Mouse (Mus musculus) MEL (cell line): Measurements from ENCODE around the gene Tmem132c.

Experiments used
- GABPA ChIP-seq: IDR thresholded peaks from 2 replicates; pipeline ENCODE4 v1.6.1; 2012; ENCODE audit warnings: low read depth, mild to moderate bottlenecking, inconsistent platforms, low read length, improper control_type of control experiment, moderate library complexity
- MAX ChIP-seq: IDR thresholded peaks from 2 replicates; pipeline ENCODE4 v1.6.1; 2011; ENCODE audit warnings: low read length, improper control_type of control experiment
- MEF2A ChIP-seq: IDR thresholded peaks from 2 replicates; pipeline ENCODE4 v1.6.1; 2014; ENCODE audit warnings: low read depth, mild to moderate bottlenecking, inconsistent platforms, low read length, improper control_type of control experiment; ENCODE audit not compliant: poor library complexity, insufficient replicate concordance, severe bottlenecking; ENCODE audit errors: extremely low read depth
- MXI1 ChIP-seq: IDR thresholded peaks from 2 replicates; pipeline ENCODE4 v1.6.1; 2011; ENCODE audit warnings: mild to moderate bottlenecking, low read depth, low read length, improper control_type of control experiment
- POLR2A ChIP-seq, 2 experiments: IDR thresholded peaks; 2 replicates each; pipeline ENCODE4 v1.6.1; 2011 to 2012; ENCODE audit warnings: low read length in 2 of 2, mild to moderate bottlenecking in 2 of 2, control low read depth in 1 of 2, improper control_type of control experiment in 1 of 2, low read depth in 1 of 2, moderate library complexity in 1 of 2; ENCODE audit not compliant: control insufficient read depth in 1 of 2, insufficient read depth in 1 of 2, poor library complexity in 1 of 2
- POLR2AphosphoS5 ChIP-seq: IDR thresholded peaks from 2 replicates; pipeline ENCODE4 v1.6.1; 2012; ENCODE audit warnings: low read depth, borderline replicate concordance, mild to moderate bottlenecking, inconsistent platforms, low read length, moderate library complexity, mixed read lengths
- TCF12 ChIP-seq: IDR thresholded peaks from 2 replicates; pipeline ENCODE4 v1.6.1; 2014; ENCODE audit warnings: low read depth, mild to moderate bottlenecking, inconsistent platforms, low read length, improper control_type of control experiment, moderate library complexity
- UBTF ChIP-seq: IDR thresholded peaks from 2 replicates; pipeline ENCODE4 v1.6.1; 2012; ENCODE audit warnings: low read depth, mild to moderate bottlenecking, inconsistent platforms, low read length, improper control_type of control experiment, moderate library complexity, borderline replicate concordance; ENCODE audit not compliant: insufficient read depth
- USF2 ChIP-seq, 2 experiments: IDR thresholded peaks; 2 replicates each; pipeline ENCODE4 v1.6.1; 2011 to 2012; ENCODE audit warnings: improper control_type of control experiment in 2 of 2, low read length in 2 of 2, borderline replicate concordance in 1 of 2, inconsistent platforms in 1 of 2, low read depth in 1 of 2, mild to moderate bottlenecking in 1 of 2; ENCODE audit not compliant: insufficient read depth in 1 of 2
- ZC3H11A ChIP-seq: IDR thresholded peaks from 2 replicates; pipeline ENCODE4 v1.6.1; 2012; ENCODE audit warnings: low read depth, mild to moderate bottlenecking, inconsistent platforms, low read length, improper control_type of control experiment

DNA sequence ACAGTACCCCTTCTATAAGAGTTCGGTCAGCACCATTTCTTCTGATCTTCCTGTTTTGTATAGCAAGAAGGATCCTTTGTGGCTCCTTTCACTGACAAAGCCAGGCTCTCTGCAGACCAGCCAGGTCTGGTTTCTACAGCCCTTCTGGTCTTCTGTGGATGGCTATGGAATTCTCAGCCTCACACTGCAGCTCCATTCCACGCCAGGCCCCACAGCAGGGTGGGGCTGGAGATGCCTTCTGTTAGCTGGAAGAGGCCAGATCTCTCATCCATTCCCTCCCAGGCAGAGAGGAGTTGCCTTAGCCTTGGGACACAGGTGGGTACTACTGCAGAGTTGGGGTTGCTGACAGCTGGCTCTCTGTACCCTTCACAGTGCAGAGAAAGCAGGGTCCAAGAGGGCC, 72.0 kb downstream of the Tmem132c start:
- no peak for TF ChIP-seq GABPA
- no peak for TF ChIP-seq USF2 (IDR thresholded peaks at IDR 0.05; ENCODE audit: borderline replicate concordance in 1 of 2, insufficient read depth in 1 of 2, low read depth in 1 of 2, low read length in 2 of 2)
- no peak for TF ChIP-seq MEF2A
- no peak for TF ChIP-seq ZC3H11A
- no peak for TF ChIP-seq UBTF
- TF ChIP-seq TCF12 = no peak
- no peak for TF ChIP-seq MXI1
- TF ChIP-seq POLR2AphosphoS5 = no peak
- no peak for TF ChIP-seq POLR2A (IDR thresholded peaks at IDR 0.05; ENCODE audit: control insufficient read depth in 1 of 2, insufficient read depth in 1 of 2, low read depth in 1 of 2, low read length in 2 of 2, poor library complexity in 1 of 2)
- TF ChIP-seq MAX = no peak
